Mouse (Mus musculus) stomach, postnatal 0 days (tissue): ENCODE results near the gene Prkcb. TPM values are rescaled to one million over a fixed set of nuclear protein-coding genes. Genes with fewer than 3 reads are reported as not detected.

Experiments
- ATAC-seq: fragments of 200-750 bp; cut with Nextera tagmentation; 2 replicates; pipeline ENCODE4 v1.8.0; 2017; ENCODE audit not compliant: low FRiP score, low TSS enrichment
- DNase-seq: peaks from one replicate; pipeline ENCODE4 v3.0.0-alpha.2; 2016; ENCODE audit warnings: low spot score
- H3K27ac ChIP-seq: fragments of 300-500 bp; sonication (generic); replicated peaks from 2 replicates; pipeline ENCODE4 v1.5.1; 2014; ENCODE audit warnings: mild to moderate bottlenecking, control low read depth
- H3K27me3 ChIP-seq: fragments of 300-500 bp; sonication (generic); 2 replicates; pipeline ENCODE4 v1.6.1; 2014; ENCODE audit warnings: low read length; ENCODE audit not compliant: control insufficient read depth, insufficient read depth
- H3K36me3 ChIP-seq: fragments of 300-500 bp; sonication (generic); 2 replicates; pipeline ENCODE4 v1.6.1; 2014; ENCODE audit warnings: low read length, mixed read lengths; ENCODE audit not compliant: control insufficient read depth, insufficient read depth
- H3K4me1 ChIP-seq: fragments of 300-500 bp; sonication (generic); replicated peaks from 2 replicates; pipeline ENCODE4 v1.6.1; 2014; ENCODE audit warnings: antibody characterized with exemption; ENCODE audit not compliant: control insufficient read depth, insufficient read depth
- H3K4me2 ChIP-seq: fragments of 300-500 bp; sonication (generic); replicated peaks from 2 replicates; pipeline ENCODE4 v1.6.1; 2014; ENCODE audit warnings: low read depth, mild to moderate bottlenecking, control low read depth, moderate library complexity
- H3K4me3 ChIP-seq: fragments of 300-500 bp; sonication (generic); 2 replicates; pipeline ENCODE4 v1.5.1; 2014; ENCODE audit warnings: low read depth, low read length, control low read depth
- H3K9ac ChIP-seq: fragments of 300-500 bp; sonication (generic); 2 replicates; pipeline ENCODE4 v1.6.1; 2014; ENCODE audit warnings: mild to moderate bottlenecking, low read length, control low read depth, mixed read lengths
- H3K9me3 ChIP-seq: fragments of 300-500 bp; sonication (generic); 2 replicates; pipeline ENCODE4 v1.6.1; 2016; ENCODE audit warnings: low read length; ENCODE audit not compliant: control insufficient read depth
- CTCF ChIP-seq: IDR thresholded peaks from 2 replicates; pipeline ENCODE4 v1.5.1; 2016; ENCODE audit warnings: antibody characterized with exemption, low read depth, mild to moderate bottlenecking, moderate library complexity
- EP300 ChIP-seq: optimal IDR thresholded peaks from 2 replicates; pipeline ENCODE3; 2016; ENCODE audit warnings: antibody characterized with exemption
- WGBS: fragments of 180-500 bp; shearing (Covaris S2); extraction: QIAGEN DNeasy Blood & Tissue Kit; methylation state at CpG from one replicate; pipeline ENCODE4 v1.1.7; 2014; 5-methylcytosine and 5-hydroxymethylcytosine counted together
- polyA plus RNA-seq: library from polyadenylated mRNA; unstranded; fragments of >200 nt; fragmentation: Nextera tagmentation; extraction: Ambion mirVana; gene quantifications from 2 replicates; pipeline ENCODE4 v1.2.1, GENCODE M21; 2015

Prkcb gene
- polyA plus RNA-seq, 1 experiment from 2014 or later, result 7.9 TPM

DNA sequence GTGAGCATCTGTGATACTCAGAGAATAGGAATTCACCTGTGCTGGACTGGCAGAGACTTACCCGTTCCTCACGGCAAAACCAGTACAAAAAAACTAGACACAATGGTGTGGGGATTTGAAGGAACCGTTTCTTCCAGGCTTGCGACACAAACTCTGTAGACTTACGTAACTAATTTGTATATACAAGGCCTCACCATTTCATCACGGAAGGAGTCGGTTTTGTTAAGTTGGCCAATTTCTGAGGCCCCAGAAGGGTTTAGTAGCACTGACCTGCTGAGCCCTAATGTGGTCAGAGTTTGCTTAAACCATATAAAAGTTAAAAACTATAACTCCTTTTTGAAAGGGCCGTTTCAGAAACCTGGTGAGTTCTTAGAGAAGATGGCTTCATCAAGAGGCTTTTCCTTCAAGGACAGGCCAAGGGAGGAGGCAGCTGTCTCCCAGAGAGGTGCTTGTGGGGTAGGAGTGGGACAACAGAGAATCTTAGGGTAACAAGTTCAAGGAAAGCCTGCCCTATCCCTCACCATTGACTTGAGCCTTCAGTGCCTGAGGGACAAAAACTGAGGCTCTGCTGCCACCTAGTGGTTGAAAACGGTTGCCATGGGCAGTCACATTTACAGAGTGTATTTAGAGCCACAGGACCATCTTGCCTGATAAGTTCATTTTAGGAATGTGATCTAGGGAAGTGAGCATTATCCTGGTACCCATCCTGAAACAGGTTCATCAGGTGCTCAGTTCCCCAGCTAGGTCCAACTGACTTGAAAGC, 170.8 kb downstream of the Prkcb start:
- Histone ChIP-seq H3K9me3 (no peaks in the 10 kb centered on the region), H3K4me2 (no peak overlapping the region), H3K27me3 (no peaks in the 10 kb centered on the region), H3K27ac (no peak overlapping the region), H3K4me3 (no peak overlapping the region), H3K9ac (no peak overlapping the region), H3K36me3 (no peaks in the 10 kb centered on the region), H3K4me1 (no peaks in the 10 kb centered on the region)
- WGBS, result 57% methylated on average over 9 of the region's 9 CpGs
- DNase-seq, result peak; percentile 84
- TF ChIP-seq CTCF (peak; percentile 97), EP300 (no peak)
- peak; percentile 73 for ATAC-seq

DNA sequence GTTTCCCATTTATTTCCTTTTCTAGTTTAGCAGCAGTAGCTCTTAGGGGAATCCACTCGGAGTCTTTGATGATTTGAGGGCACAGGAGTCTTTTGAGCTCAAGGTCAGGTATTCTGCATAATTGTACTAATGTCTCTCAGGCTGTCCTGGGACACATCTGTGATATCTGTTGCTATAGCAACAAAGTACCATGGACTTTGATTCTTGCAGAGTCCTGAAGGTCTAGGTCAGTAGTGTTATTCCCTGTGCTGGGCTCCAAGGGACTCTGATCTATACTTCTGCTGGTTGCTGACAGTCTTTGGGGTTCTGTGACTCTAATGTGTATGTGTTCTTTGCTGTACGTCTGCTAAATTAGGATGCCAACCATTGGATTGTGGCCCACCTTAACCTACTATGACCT, 171.5 kb downstream of the Prkcb start:
- H3K27me3 ChIP-seq, result no peaks in the 10 kb centered on the region
- no peaks in the 10 kb centered on the region for H3K36me3 ChIP-seq
- H3K9me3 ChIP-seq, result no peaks in the 10 kb centered on the region
- 40% methylated on average over 2 of the region's 2 CpGs for WGBS
- TF ChIP-seq EP300, result no peak
- TF ChIP-seq CTCF, result no peak
- no peak overlapping the region for H3K27ac ChIP-seq
- ATAC-seq, result no peak
- no peak overlapping the region for H3K4me3 ChIP-seq
- no peak overlapping the region for H3K4me2 ChIP-seq
- no peaks in the 10 kb centered on the region for H3K4me1 ChIP-seq
- no peak overlapping the region for H3K9ac ChIP-seq
- DNase-seq, result no peak

- peak; percentile 34 for DNase-seq
- no peak overlapping the region for H3K4me3 ChIP-seq
- WGBS, result 35% methylated on average over 8 of the region's 8 CpGs
- no peaks in the 10 kb centered on the region for H3K27me3 ChIP-seq
- H3K9ac ChIP-seq, result no peak overlapping the region
- no peaks in the 10 kb centered on the region for H3K4me1 ChIP-seq
- no peaks in the 10 kb centered on the region for H3K9me3 ChIP-seq
- no peak overlapping the region for H3K27ac ChIP-seq
- no peaks in the 10 kb centered on the region for H3K36me3 ChIP-seq
- peak; percentile 84 for TF ChIP-seq CTCF
- TF ChIP-seq EP300, result no peak
- H3K4me2 ChIP-seq, result no peak overlapping the region
- ATAC-seq, result no peak
Observed at GRCm38 (mm10) chr7:122465823-122466549, 177.4 kb downstream of the Prkcb start.

- Histone ChIP-seq H3K4me3 (no peak overlapping the region), H3K4me2 (no peak overlapping the region), H3K36me3 (no peaks in the 10 kb centered on the region), H3K4me1 (no peaks in the 10 kb centered on the region), H3K9me3 (no peaks in the 10 kb centered on the region), H3K9ac (no peak overlapping the region), H3K27ac (no peak overlapping the region), H3K27me3 (no peaks in the 10 kb centered on the region)
- 77% methylated on average over 2 of the region's 2 CpGs for WGBS
- ATAC-seq (no peak), DNase-seq (no peak)
- TF ChIP-seq CTCF (no peak), EP300 (no peak)
Observed at GRCm38 (mm10) chr7:122466722-122467121, 178.2 kb downstream of the Prkcb start.

- Histone ChIP-seq H3K4me3 (no peak overlapping the region), H3K36me3 (no peaks in the 10 kb centered on the region), H3K4me2 (no peak overlapping the region), H3K9ac (no peak overlapping the region), H3K27me3 (no peaks in the 10 kb centered on the region), H3K9me3 (no peaks in the 10 kb centered on the region), H3K27ac (no peak overlapping the region), H3K4me1 (no peaks in the 10 kb centered on the region)
- ATAC-seq (no peak), DNase-seq (no peak)
- 72% methylated on average over 8 of the region's 8 CpGs for WGBS
- no peak for TF ChIP-seq CTCF
Observed at GRCm38 (mm10) chr7:122467831-122468230, 179.3 kb downstream of the Prkcb start.
